Mouse (Mus musculus) monocyte, adult 2 months (primary cell): ENCODE measurements around the gene Rell1.

Experiments used
- DNase-seq, 2 experiments: peaks; one replicate each; pipeline ENCODE4 v3.0.0; 2022; ENCODE audit warnings: low spot score in 2 of 2, low read depth in 1 of 2

Rell1 gene

DNA sequence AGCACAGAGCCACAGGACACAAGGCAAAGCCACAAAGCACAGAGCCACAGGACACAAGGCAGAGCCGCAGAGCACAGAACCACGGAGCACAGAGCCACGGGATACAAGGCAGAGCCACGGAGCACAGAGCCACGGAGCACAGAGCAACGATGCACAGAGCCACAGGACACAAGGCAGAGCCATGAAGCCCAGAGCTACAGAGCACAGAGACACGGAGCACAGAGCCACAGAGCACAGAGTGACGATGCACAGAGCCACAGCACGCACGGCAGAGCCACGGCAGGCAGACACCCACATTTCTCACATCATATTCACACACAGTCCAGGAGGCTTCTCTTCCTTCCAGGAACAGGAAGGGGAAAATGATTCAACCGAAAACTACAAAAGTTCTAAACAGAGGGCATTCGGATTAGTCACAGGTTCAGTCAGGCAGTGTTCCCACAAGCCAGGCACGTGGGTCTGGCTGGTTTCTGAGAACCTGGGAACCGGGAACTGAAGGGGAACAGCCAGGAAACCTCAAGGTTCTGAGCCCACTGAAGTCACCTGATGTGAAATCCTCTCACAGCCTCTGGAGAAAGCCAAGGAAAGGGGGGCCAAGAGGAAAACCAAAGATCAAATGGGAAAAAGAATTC, 15.2 kb downstream of the Rell1 start:
- no peak for DNase-seq

DNA sequence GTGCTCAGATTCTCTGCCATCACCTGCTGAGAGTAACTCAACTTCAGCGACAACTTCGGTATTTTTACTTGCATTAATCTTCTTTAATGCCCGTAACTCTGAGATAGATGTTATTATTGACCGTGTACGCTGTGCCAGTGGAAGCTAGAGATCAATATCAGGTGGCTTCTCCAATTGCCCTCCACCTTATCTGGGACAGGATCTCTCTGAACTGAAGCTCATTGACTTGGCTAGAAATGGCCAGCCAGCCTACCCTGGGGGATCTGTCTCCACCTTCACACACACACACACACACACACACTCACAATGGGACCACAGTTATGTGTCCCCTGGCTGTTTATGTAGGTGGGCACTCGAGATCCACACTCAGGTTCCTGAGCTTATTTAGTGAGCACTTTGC, 16.7 kb downstream of the Rell1 start:
- DNase-seq, result no peak

DNA sequence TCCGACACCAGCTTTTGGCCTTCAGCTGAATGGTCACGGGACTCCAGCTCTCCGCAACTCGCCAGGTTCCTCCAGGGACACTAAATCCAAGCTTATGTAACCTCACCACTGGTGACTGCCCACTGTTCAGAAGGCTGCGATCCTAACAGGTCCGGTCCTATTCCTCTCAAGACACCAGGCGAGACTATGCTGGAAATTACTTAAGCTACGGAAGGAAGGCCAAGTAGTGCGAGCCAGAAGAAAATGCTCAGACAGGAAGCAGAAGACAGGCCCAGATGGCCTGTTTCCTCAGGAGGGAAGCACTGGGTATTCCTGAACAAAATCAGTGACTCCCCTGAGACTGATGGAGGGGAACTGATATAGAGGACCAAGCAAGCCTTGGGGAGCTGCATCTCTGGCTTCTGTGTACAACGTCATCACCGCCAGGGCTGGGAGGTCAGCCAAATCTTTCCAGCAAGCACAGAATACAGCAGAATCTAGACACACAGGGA, 17.2 kb downstream of the Rell1 start:
- no peak for DNase-seq

DNA sequence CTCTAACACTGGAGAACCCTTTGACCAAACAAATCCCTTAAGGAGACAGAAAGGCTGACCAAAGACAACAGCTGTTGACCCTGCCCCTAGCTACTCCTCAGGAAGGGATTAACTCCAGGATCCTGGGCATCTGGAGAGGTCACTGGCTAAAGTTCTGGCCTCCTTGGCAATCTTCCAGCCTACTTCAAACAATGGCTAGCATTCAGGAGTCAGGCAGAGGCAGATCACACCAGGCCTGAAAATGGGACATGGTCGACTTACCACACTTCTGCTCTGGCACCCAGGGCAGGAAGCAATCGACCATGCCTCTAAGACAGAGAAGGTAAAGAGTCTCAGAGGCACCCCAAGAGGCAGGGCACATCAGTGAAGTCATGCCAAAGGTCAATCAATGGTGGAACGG, 19.5 kb downstream of the Rell1 start:
- DNase-seq, result no peak

DNA sequence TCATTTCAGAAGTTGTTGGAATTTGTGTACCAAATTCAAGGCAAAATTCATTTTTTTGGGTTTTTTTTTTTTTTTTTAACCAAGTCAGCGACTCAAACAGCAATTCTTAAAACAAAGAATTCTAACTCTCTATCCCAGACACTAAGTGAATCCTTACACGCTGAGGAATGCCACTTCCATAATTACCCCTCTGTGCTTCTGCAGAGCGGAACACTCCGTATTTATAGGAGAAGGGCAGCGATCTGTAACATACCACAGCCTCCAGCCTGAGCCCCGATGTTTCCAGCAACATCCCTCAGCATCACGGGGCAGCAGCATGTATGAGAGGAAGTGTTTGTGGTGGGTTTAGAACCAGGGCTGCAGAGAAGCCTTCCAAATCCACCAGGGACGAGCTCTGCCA, 21.2 kb downstream of the Rell1 start:
- no peak for DNase-seq

DNA sequence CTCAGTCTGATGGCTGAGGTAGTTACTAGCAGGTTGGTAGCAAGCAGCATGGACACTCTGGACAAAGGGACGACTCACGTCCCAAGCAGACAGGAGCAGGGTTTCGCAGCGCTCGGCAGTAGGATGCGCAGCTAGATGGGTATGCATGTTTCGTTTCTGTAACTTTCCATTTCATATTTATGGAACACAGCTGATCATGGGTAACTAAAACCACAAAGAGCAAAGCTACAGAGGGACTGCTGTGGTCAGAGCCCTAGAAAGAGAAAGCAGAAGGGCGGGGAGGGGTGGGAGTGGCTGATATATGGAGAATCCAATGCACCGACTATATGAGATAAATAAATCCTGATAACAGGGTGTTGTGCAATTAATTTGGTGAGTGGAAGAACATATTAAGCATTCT, 25.4 kb downstream of the Rell1 start:
- no peak for DNase-seq

DNA sequence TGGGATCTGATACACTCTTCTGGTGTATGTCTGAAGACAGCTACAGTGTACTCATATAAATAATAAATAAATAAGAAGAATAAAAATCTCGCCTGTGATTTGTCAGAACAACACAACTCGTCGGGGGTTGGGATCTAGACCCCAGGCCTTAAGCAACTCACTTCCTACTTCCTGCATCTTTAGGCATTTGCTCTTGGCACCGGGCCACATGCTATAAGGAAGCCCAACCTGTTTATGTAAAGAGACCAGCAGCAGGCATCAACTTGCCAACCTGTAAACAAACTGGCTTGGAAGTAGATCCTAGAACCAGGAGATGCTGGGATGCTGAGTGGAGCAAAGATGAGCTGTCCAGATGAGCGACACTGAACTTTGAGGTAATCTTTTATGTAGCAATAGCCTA, 26.8 kb downstream of the Rell1 start:
- DNase-seq, result no peak

DNA sequence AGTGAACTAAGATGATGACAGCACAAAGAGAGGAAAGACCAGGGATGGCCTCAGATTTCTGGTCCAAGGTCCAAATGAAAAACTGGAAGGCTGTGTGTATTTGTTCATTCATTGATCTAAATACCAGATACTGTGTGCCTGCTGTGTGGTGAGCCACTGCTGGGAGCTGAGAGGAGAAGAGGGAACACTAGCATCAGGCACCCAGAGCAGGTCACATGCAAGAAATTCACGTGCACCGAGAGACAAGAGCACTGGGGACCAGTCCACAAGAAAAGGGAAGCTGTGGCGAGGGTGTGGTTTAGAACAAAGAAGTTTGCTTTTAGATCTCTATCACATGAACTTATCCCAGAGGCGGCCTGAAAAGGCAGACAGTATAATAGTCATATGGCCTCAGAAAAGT, 30.1 kb downstream of the Rell1 start:
- peak; percentile 69 to 75 for DNase-seq

DNA sequence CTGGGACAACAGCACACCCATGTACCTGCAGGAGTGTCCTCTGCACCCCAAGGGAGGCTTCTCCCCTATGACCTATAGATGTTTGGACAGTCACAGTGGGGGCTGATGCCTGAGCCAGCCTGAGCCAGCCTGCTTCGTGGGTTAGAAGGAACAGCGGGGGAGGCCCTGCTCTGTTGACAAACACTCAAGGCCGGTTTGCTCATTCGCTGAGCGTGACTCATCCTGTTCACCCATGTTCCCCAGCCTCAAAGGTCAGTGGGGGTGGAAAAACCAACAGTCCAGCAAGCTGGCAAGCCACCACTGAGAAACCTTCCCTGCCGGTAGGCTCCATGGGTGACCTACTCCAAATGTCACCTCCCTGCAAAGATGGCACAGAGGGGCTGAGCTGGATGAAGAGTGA, 32.0 kb downstream of the Rell1 start:
- DNase-seq, result peak in 1 of 2 experiments; percentile 58

DNA sequence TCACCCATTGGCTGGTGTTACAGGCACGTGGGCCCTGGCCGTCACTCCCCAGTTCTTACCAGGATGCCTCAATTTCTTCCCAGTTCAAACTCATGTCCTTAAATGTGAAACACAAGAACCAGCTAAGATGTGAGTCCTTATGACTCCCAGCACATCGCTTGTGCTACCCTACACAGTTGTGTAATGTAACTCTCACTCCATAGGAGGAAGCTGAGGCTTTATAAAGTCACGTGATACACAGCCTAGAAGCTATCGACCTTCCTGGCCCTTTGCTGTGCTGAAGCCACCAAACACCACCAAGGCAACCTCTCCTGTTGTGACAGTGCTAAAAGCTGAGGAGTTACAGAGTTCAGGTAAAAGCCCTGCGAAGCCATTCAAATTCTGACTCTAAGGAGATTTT, 33.1 kb downstream of the Rell1 start:
- DNase-seq, result no peak

DNA sequence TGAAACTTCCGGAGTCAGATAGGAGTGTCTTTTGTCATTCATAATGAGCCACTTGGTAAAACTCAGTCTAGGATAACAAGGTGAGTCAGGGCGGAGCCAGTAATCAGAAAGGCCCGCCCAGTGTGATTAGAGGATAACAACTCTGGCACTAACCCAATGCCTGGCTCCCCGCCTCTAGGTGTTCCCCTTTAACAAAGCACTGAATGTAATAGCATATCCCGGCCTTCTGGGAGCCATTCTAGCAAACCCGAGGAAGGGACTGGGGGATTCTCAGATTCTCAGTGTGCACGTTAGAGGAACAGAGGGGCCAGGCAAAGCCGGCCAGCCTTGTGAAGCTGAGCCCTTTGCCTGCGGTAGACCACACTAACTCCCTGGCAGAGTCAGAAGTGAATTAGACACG, 35.9 kb downstream of the Rell1 start:
- DNase-seq, result no peak

DNA sequence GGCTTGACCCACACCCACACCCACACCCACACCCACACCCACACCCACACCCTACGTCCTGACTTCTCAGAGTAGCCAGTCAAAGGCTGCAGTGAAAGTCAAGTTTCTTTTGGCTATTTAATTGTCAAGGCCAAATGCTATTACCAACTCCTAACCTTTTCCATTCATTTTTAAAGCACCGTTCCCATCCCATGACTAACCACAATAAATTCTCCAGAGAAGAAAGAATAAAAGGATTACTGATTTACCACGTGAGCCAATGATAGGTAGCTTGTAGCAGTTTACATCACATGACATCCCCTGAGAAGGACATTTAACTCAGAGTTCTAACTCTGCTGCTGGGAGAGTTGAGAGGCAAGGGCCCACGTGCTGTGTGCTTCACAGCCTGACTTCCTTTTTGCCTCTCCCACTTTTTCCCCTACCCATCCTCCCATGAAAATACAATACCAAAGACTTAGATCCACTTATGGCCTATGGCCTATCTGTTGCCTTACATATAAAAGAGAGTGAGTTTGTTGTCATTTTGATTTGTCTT, 37.8 kb downstream of the Rell1 start:
- no peak for DNase-seq

DNA sequence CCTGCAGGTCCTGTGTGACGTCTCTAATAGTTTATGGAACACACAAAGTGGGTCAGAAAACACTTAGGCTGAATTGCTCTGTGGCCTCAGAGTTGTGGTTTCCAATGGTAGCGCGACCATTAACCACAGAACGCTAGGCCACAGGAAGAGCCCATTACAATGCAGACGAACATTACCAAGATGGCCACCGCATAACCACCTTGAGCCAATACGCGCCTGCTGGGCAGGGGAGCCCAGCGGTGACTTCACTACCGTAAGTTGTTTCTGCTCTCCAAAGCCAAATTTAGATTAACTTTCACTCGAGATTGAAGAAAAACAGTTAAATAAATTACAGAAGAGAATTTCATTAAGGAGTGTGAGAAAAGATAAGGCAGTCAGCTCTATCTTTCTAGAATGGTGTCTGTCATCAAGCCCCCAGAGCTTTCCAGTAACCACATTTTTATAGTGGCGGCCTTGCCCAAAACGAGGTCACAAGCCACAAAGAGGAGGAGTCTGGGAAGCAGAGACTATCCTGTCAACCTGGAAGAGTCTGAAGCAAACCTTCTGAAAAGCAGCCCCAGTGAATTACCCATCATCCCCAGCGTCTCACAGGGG, 43.6 kb downstream of the Rell1 start:
- DNase-seq, result no peak

DNA sequence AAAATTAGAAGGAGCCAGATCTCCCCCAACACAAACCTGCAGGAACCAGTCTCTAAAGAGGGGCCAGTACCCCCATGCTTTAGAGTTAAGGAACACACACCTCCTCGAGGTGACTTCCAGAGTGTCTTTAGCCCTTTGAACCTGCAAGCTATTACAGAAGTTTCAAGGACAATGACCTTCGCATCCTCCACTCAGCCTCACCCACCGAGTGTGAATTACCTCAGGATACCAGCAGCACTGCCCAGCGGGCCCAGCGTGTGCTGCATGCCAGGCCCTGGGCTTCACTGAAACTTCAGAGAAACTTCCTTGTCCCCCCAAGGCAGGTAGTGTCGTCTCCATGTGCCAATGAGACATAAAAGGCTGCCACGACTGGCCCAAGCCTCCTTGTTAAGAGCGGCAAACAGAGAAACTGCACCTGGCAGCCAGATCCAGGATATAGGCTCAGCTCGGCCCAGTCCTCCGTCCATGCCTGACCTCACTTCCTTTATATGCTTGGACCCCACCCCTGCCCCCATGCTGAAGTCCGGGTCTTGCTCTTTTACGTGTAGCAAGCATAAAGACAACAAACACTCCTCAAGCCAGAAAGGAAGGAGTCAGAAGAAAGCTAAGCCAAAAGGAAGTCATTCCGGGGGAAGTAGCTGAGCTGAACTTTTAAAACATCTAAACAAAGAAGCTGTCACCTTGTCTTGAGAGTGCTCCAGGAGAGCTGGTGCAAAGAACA, 45.2 kb downstream of the Rell1 start:
- DNase-seq, result no peak

DNA sequence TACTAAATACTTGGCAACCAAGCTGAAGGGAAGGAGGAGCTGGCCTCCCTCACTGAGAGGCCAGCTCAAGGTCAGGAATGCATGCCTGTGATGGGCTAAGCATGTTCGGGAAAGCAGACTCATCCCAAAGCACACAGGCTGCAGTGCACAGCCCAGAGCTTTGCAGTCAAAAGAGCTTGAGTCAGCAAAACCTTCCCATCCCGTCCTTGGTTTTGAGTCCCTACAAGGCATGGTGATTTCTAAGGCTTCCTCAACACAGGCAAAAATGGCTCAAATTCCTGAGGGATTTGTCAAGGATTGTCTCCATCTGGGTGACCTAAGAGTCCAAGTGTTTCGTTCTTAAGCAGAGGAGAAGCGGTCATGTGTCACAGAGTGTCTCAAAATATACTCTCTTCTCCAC, 50.5 kb downstream of the Rell1 start:
- no peak for DNase-seq

DNA sequence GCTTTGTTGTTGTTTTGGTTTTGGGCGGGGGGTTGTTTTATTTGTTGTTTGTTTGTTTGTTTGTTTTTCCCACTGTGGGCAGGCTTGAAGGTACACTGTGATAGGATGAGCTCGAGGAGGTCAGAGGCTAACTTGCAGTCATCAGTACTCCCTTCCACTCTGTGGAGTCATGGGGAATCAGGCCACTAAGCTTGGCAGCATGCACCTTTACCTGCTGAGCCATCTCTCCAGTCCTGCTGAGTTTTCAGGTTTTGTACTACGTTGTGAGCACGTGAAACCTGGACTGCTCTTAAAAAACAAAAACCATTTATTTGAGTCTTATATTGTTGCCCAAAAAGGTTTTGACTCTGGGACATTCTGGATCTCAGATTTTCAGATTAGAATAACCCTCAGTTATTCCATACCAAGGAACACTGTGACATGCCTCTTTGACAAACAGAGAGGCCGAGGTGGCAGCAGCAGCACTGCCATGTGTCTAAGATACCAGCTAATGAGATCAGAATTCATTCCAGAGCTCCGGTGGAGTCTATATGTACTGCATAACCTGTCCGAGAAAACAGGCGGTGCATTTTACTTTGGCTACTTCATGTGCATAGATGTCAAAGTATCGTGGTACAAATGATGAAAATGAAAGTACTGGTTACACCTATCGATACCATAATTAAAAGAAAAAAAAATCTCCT, 52.1 kb downstream of the Rell1 start:
- no peak for DNase-seq

DNA sequence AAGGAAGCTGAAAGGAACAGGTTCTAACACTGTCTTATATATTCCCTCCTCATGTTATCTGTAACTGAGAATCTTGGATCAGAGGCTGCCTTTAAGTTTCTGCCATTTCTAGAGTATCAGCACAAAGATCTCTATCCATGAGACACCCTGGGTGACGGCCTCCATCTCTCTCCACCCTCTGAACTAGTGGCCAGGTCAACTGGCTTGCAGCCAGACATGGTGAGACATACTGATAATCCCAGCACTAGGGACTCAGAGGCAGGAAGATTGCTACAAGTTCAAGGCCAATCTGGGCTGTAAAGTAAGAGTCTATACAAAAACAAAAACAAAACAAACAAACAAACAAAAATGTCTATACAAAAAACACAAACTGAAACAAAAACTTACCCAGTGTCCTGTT, 53.8 kb downstream of the Rell1 start:
- DNase-seq, result no peak

DNA sequence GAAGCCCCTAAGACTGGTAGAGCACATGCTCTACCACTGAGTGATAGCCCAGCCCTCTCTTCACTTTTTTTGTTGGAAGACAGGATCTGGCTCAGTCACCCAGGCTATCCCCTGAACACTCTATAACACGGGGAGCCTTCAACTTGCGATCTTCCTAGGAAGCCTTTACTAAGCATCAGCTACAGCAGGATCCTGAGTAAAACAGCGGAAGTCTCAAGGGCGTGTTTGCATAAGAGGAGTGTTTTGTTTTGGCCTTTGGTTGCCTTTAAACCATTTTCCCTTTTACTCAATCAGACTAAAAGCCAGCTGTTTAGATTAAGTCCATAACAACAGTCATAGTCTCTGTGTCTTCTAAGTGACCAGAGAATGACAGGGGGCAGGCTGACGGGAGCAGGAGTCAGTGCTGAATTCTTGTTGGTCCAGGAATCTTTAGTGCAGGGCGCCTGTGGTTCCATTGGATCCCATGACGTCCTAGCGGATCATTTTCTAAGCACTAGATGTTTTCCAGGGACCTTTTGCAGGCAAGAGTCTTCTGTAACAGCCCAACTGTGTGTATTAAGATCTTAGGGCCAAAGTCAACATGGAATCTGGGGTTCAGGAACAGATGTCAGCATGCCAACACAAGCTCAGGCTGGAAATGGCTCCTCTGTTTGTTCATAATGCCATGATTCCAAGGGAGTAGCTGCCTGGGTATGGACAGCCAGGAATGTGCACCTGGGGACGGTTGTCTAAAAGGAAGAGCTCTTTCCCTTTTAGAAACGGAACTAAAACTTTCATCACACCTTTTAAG, 58.3 kb downstream of the Rell1 start:
- DNase-seq, result no peak

DNA sequence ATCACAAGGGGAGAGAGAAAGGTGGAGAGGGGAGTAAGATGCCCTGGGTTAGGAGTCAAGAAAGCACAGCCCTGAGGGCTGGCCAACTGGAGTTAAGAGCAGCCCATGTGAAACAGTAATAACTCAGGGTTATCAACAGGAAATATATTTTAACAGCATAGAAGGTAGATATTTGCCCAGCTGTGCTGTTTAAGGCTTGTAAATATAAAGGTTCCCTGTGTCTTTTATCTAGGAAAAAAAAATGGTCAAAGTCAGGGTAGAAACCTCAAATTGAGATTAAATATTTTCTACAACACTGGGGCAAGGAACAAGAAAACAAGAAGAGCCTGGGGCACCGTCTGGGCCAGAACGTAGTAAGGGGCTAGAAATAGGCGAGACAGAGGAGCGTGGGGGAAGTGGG, 61.2 kb downstream of the Rell1 start:
- DNase-seq, result no peak

DNA sequence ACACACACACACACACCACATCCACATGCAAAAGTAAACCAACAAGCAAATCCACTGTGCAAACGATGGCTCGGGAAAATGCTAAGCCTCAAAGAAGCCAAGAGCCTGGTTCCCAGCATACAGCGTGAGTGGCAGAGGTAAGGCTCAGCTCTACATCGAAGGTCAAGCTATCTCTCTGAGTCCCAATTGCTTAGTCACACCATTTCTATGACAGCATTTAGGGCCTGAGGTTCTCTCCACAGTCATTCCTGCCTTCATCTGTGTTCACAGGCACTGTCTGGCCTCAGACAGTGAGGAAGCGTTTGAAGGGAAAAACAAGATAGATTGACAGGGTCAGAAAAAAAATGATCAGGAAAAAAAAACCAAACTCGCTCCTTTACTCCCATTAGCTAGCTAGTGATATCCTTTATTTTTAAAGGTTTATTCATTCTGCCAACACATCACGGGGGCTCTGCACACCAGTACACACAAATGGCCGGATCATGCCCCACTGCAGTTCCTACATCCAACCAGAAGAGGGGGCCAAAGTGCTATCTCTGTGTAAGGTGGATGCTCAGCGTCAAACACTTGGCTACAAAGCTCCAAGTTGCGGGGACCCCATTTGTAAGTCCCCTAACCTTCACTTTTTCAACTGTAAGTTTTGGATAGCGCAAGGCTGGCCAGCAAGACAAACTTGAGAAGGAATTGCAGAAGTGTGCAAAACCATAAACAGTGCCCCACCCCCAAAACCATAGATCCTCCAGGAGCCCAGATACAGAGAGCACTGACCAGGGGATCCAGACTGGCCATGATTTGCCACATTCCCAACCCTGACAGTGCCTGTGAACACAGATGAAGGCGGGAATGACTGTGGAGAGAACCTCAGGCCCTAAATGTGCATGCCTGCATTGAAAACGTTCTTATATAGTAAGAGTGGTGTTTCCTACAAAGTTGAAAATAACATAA, 62.3 kb downstream of the Rell1 start:
- DNase-seq, result peak; percentile 38 to 66
